Mouse (Mus musculus) hindbrain, embryonic 14.5 days (tissue): ENCODE data around the gene Lrrc10. TPM values are rescaled to one million over a fixed set of nuclear protein-coding genes. Genes with fewer than 3 reads are reported as not detected.
A peak's percentile ranks its signal among the peaks of the same experiment; 100 is the strongest.
"Not testable (repeated sequence)": the region's sequence is repeated elsewhere in the genome, so short reads cannot be mapped to it uniquely, and the experiment has no call there.

Experiments used
- ATAC-seq: fragments of 200-750 bp; cut with Nextera tagmentation; 2 replicates; pipeline ENCODE4 v1.8.0; 2017; ENCODE audit warnings: moderate number of reproducible peaks, mild to moderate bottlenecking, moderate TSS enrichment, moderate library complexity; ENCODE audit not compliant: low FRiP score
- DNase-seq: peaks from one replicate; pipeline ENCODE4 v3.0.0-alpha.2; 2015; ENCODE audit warnings: low spot score
- H3K27ac ChIP-seq: fragments of 300-500 bp; sonication (generic); 2 replicates; pipeline ENCODE4 v1.5.1; 2014; ENCODE audit warnings: mild to moderate bottlenecking, moderate library complexity
- H3K27me3 ChIP-seq: fragments of 300-500 bp; sonication (generic); 2 replicates; pipeline ENCODE4 v1.6.1; 2014; ENCODE audit warnings: mild to moderate bottlenecking, low read length, mixed read lengths; ENCODE audit not compliant: control insufficient read depth, insufficient read depth
- H3K36me3 ChIP-seq: fragments of 300-500 bp; sonication (generic); replicated peaks from 2 replicates; pipeline ENCODE4 v1.6.1; 2014; ENCODE audit not compliant: control insufficient read depth, insufficient read depth
- H3K4me1 ChIP-seq: fragments of 300-500 bp; sonication (generic); replicated peaks from 2 replicates; pipeline ENCODE4 v1.6.1; 2014; ENCODE audit warnings: antibody characterized with exemption, low read length, mixed read lengths; ENCODE audit not compliant: control insufficient read depth, insufficient read depth
- H3K4me2 ChIP-seq: fragments of 300-500 bp; sonication (generic); replicated peaks from 2 replicates; pipeline ENCODE4 v1.6.1; 2014; ENCODE audit warnings: mild to moderate bottlenecking, moderate library complexity
- H3K4me3 ChIP-seq: fragments of 300-500 bp; sonication (generic); replicated peaks from 2 replicates; pipeline ENCODE4 v1.5.1; 2014; ENCODE audit warnings: mild to moderate bottlenecking, low read length
- H3K9ac ChIP-seq: fragments of 300-500 bp; sonication (generic); 2 replicates; pipeline ENCODE4 v1.6.1; 2014
- H3K9me3 ChIP-seq: fragments of 300-500 bp; sonication (generic); 2 replicates; pipeline ENCODE4 v1.6.1; 2016; ENCODE audit warnings: low read length; ENCODE audit not compliant: control insufficient read depth
- WGBS: fragments of 180-500 bp; shearing (Covaris S2); extraction: QIAGEN DNeasy Blood & Tissue Kit; methylation state at CpG from one replicate; pipeline ENCODE4 v1.1.7; 2014; 5-methylcytosine and 5-hydroxymethylcytosine counted together
- polyA plus RNA-seq: library from polyadenylated mRNA; unstranded; fragments of >200 nt; fragmentation: Nextera tagmentation; extraction: Ambion mirVana; gene quantifications from 2 replicates; pipeline ENCODE4 v1.2.1, GENCODE M21; 2014

Lrrc10 gene
- polyA plus RNA-seq, 1 experiment from 2014 or later, result not detected

DNA sequence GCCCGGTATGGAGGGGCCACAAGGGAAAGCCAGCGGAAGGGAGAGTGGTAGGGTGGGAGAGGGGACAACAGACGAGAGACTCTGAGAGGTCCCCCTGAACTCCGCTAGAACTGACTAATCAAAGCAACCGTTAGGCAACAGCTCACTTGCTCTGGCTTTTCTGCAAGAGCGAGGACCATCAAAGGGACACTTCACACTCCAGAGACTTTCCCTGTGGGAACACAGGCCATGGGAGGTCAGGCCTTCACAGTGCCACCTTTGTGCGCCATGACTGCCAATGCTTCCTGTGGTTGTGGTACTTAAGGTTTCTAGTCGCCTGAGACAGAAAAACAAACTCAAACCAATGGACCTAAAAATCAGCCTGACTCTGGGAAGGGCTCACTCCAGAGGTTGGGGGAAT is 34.1 kb upstream of the Lrrc10 start:
- H3K9me3 ChIP-seq, result no peaks in the 10 kb centered on the region
- H3K27ac ChIP-seq, result no peak overlapping the region
- ATAC-seq, result no peak
- no peak overlapping the region for H3K9ac ChIP-seq
- WGBS, result 40% methylated on average over 8 of the region's 8 CpGs
- no peak overlapping the region for H3K4me2 ChIP-seq
- no peaks in the 10 kb centered on the region for H3K27me3 ChIP-seq
- peaks cover 4% of the 10 kb centered on the region; the same call in 1 of the 2 replicates for H3K4me1 ChIP-seq
- no peak for DNase-seq
- H3K4me3 ChIP-seq, result no peak overlapping the region
- H3K36me3 ChIP-seq, result no peaks in the 10 kb centered on the region

DNA sequence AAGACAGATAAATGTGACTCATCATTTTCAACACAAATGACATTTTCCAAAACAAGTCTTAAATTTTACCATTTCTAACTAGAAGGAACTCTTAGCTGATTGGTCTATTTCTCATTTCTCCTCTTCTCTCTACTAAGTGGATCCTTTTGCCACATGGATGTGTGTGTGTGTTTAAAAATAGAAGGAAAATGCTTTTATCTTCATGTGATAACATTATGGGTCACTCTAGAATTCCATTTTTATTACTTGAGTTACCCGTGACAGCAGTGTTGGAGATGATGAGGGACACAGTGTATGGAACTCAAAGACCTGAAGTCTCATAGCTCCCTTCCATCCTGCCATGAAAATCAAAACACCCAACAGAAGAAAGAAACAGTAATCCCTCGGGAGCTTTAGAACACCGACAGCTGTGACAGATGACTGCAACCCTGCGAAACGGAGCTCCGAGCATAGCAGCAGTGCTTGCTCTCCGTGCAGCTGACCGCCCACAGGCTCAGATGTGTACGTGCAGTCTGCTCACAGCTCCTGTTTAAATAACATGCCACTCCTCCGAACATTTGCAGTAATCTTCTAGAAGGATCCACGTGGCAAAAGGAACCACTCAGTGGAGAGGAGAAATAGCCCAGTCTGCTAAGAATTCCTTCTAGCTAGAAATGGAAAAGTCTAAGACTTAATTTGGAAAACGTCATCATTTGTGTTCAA is 31.3 kb upstream of the Lrrc10 start:
- Histone ChIP-seq H3K27ac (no peak overlapping the region; the same call in 1 of the 2 replicates), H3K9me3 (no peaks in the 10 kb centered on the region), H3K4me2 (peak overlapping the region; percentile 41), H3K27me3 (no peaks in the 10 kb centered on the region), H3K9ac (peak overlapping the region; percentile 24; the same call in 1 of the 2 replicates), H3K4me3 (0 out of 2 replicates have a peak overlapping the region, but pooled peaks have one; percentile 2), H3K4me1 (peaks cover 4% of the 10 kb centered on the region; the same call in 1 of the 2 replicates), H3K36me3 (no peaks in the 10 kb centered on the region)
- ATAC-seq (peak; percentile 73), DNase-seq (peak; percentile 52)
- WGBS, result 17% methylated on average over 12 of the region's 12 CpGs

DNA sequence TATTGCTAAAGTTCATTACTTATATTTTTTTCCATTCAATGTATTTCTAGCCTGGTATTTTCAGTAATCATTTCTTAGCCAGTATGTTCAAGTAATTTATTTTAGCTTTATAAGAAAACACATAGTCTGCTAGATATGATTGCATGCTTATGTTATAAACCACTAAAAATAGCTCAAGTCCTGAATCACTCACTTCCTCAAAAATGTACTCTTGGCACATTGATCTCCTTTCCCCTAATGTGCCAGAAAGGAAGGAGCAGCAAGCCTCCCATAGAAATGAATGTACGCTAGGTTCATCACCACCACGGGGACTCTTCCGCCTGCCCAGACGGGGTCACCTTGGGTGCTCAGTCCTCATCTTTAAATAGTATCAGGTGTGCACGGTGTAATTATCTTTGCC is 30.6 kb upstream of the Lrrc10 start:
- Histone ChIP-seq H3K4me3 (no peak overlapping the region), H3K36me3 (no peaks in the 10 kb centered on the region), H3K27me3 (no peaks in the 10 kb centered on the region), H3K4me2 (no peak overlapping the region), H3K27ac (no peak overlapping the region), H3K9me3 (no peaks in the 10 kb centered on the region), H3K9ac (no peak overlapping the region), H3K4me1 (peaks cover 4% of the 10 kb centered on the region; the same call in 1 of the 2 replicates)
- ATAC-seq, result no peak
- DNase-seq, result no peak
- 84% methylated on average over 5 of the region's 5 CpGs for WGBS

DNA sequence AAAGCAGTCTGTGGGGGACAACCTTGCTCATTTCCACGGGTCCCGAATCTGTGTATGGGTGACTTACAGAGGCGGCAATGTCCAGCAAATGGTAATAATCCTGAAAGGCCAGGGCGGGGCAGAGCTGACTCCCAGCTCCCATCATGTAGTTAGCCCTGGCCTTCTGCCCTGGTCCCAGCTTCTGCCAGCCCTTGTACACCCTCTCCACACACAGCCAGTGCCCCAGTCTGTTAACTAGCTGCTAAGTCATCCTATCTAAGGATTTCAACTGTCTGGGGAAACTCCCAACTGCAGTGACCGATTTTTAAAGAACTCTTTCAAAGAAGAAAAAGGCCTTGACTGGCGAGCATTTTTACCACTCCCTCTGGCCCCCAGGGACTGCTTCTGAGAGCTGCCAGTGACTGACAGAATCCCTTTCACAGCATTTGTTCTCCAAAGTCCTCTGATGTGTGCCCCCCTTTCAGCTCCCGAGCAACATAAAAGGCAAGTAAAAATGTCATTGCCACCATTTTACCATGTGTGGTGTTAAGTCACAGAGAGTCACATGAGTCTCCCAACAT is 26.8 kb upstream of the Lrrc10 start:
- no peak overlapping the region for H3K4me3 ChIP-seq
- WGBS, result 40% methylated on average over 7 of the region's 7 CpGs
- H3K27ac ChIP-seq, result no peak overlapping the region
- H3K27me3 ChIP-seq, result no peaks in the 10 kb centered on the region
- H3K4me2 ChIP-seq, result no peak overlapping the region
- H3K4me1 ChIP-seq, result peaks cover 8% of the 10 kb centered on the region
- H3K9ac ChIP-seq, result 0 out of 2 replicates have a peak overlapping the region, but pooled peaks have one; percentile 5
- no peak for ATAC-seq
- DNase-seq, result no peak
- no peaks in the 10 kb centered on the region for H3K9me3 ChIP-seq
- no peaks in the 10 kb centered on the region for H3K36me3 ChIP-seq

DNA sequence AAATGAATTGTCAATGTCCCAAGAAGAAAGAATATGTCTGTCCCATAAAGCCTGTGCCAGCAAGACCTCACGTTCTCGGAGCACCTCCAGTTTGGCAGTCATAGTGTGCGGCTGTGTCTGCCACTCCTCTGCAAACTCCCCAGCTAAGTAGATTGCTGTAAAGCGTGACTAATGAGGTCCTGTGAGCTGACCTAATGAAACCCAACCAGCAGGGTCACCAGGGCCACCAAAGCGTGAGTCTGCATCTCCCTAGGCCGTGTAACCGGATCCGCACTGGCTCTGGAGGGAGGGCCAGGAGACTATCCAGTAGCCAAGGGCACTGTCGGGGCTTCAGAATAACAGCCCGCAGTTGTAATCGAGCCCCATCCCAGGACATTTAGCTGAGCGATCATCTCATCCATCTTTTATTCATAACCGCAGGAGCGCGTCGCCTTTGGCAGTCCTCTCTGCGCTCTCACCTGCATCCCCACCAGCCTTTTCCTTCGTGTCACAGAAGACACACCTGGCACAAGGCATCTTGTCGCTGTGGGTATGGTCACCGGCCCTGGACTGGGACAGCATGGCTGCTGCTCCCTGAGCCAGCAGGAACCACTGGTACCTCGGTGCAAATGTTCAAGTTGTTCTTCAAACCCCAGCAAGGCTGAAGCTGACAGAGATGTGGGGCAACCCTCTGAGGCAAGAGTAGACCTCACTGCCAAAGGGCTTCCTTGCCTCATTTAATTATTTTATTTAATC is 24.0 kb upstream of the Lrrc10 start:
- Histone ChIP-seq H3K9ac (no peak overlapping the region), H3K27ac (no peak overlapping the region), H3K36me3 (no peaks in the 10 kb centered on the region), H3K27me3 (no peaks in the 10 kb centered on the region), H3K4me1 (peaks cover 4% of the 10 kb centered on the region; the same call in 1 of the 2 replicates), H3K9me3 (no peaks in the 10 kb centered on the region), H3K4me2 (no peak overlapping the region), H3K4me3 (no peak overlapping the region)
- 20% methylated on average over 21 of the region's 21 CpGs for WGBS
- no peak for DNase-seq
- ATAC-seq, result peak; percentile 48; the same call in 1 of the 2 replicates

DNA sequence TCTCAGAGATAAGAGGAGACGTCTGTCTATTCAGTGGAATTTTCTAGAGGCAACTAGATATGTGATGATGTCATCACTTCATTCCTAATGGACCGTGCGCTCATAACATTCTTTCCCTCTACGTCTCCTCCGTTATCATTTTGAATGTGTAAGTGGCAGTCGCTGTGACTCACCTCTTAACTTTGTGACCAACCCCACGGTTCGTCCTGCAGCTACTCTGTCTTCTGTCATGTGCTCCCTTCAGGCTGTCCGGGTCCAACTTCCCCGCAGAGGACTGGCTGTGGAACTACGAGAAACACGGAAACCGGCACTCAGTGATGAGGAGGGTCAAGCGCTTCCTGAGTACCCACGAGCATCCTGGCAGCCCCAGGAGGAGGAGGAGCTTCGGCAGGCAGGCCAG is 21.4 kb upstream of the Lrrc10 start:
- Histone ChIP-seq H3K4me3 (no peak overlapping the region), H3K9ac (no peak overlapping the region), H3K9me3 (no peaks in the 10 kb centered on the region), H3K4me1 (peaks cover 4% of the 10 kb centered on the region; the same call in 1 of the 2 replicates), H3K27me3 (no peaks in the 10 kb centered on the region), H3K36me3 (no peaks in the 10 kb centered on the region), H3K27ac (no peak overlapping the region), H3K4me2 (no peak overlapping the region)
- WGBS, result 74% methylated on average over 16 of the region's 16 CpGs
- no peak for DNase-seq
- ATAC-seq, result no peak

DNA sequence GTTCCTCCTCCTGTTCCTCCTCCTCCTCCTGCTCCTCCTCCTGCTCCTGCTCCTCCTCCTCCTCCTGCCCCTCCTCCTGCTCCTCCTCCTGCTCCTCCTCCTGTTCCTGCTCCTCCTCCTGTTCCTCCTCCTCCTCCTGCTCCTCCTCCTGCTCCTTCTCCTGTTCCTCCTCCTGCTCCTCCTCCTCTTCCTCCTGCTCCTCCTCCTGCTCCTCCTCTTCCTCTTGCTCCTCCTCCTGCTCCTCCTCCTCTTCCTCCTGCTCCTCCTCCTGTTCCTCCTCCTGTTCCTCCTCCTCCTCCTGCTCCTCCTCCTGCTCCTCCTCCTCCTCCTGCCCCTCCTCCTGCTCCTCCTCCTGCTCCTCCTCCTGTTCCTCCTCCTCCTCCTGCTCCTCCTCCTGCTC is 19.4 kb upstream of the Lrrc10 start:
- not testable (repeated sequence) for H3K4me3 ChIP-seq, H3K9ac ChIP-seq, ATAC-seq, H3K9me3 ChIP-seq, DNase-seq, H3K4me2 ChIP-seq, H3K27ac ChIP-seq, H3K27me3 ChIP-seq, H3K4me1 ChIP-seq, H3K36me3 ChIP-seq

DNA sequence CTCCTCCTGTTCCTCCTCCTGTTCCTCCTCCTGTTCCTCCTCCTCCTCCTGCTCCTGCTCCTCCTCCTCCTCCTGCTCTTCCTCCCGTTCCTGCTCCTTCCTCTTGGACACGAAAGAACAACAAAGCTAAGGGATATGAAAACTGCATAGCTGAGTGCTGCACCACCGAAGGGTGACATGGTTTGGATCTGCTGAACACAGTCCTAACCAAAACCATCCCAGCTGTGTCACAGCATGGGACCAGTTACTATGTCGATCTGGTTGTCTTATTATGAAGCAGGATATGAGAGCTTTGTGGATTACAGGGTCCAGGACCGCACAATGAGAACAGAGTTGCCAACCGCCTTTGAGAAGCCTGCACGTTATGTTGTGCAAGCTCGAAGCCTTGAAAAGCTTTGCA is 19.0 kb upstream of the Lrrc10 start:
- Histone ChIP-seq H3K27me3 (no peaks in the 10 kb centered on the region), H3K9me3 (no peaks in the 10 kb centered on the region), H3K4me1 (peaks cover under 1% of the 10 kb centered on the region; the same call in 1 of the 2 replicates), H3K4me2 (no peak overlapping the region), H3K27ac (no peak overlapping the region), H3K9ac (no peak overlapping the region), H3K4me3 (no peak overlapping the region), H3K36me3 (no peaks in the 10 kb centered on the region)
- WGBS, result 78% methylated on average over 8 of the region's 8 CpGs
- ATAC-seq, result no peak
- no peak for DNase-seq

DNA sequence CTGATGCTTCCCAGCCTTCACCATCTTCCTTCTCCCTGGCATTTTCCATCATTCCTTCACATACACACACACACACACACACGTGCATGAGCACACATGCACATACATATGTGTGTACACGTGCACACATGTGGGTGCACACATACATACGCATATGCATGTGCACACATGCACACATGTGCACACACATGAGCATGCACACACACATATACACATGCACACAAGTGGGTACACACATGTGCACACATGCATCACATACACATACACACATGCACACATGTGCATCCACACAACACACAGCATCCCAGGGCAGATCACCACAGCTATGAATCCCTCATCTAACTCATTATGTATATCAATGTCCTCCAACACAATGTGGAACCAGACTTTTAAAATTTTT is 14.0 kb upstream of the Lrrc10 start:
- no peak for ATAC-seq
- Histone ChIP-seq H3K9ac (no peak overlapping the region), H3K4me3 (no peak overlapping the region), H3K4me1 (no peaks in the 10 kb centered on the region), H3K27ac (no peak overlapping the region), H3K27me3 (no peaks in the 10 kb centered on the region), H3K36me3 (no peaks in the 10 kb centered on the region), H3K4me2 (no peak overlapping the region), H3K9me3 (no peaks in the 10 kb centered on the region)
- DNase-seq, result no peak
- 96% methylated on average over 3 of the region's 3 CpGs for WGBS
